Mouse (Mus musculus): ENCODE measurements around the gene Pih1d3.

Pih1d3 gene

GRCm38 (mm10) chr1:31222564-31222963 lies at the start of gene Pih1d3, which contains the start of gene 4931428L18Rik:
Gene Pih1d3 (plus strand): TSS chr1:31222838.
Gene 4931428L18Rik (minus strand): TSS chr1:31222684.
- DNase-seq = no peak

- no peak for DNase-seq
Measured at GRCm38 (mm10) chr1:31175401-31175800, 47.2 kb upstream of the Pih1d3 start.

GRCm38 (mm10) chr1:31176101-31176500 lies 46.5 kb upstream of the Pih1d3 start, which contains the start of gene Lgsn:
Gene Lgsn (plus strand): TSS chr1:31176401.
- DNase-seq = no peak

- DNase-seq = no peak
Measured at GRCm38 (mm10) chr1:31178264-31178663, 44.4 kb upstream of the Pih1d3 start.

- DNase-seq = no peak
Measured at GRCm38 (mm10) chr1:31190237-31190866, 32.3 kb upstream of the Pih1d3 start.

- DNase-seq = no peak
Measured at GRCm38 (mm10) chr1:31195633-31196032, 27.0 kb upstream of the Pih1d3 start.

GRCm38 (mm10) chr1:31196959-31197358 lies 25.7 kb upstream of the Pih1d3 start:
- no peak for DNase-seq

- DNase-seq = no peak
Measured at GRCm38 (mm10) chr1:31203771-31204170, 18.9 kb upstream of the Pih1d3 start.

- DNase-seq = no peak
Measured at GRCm38 (mm10) chr1:31205346-31205745, 17.3 kb upstream of the Pih1d3 start.

GRCm38 (mm10) chr1:31205770-31206169 lies 16.9 kb upstream of the Pih1d3 start:
- DNase-seq = no peak

GRCm38 (mm10) chr1:31210144-31210543 lies 12.5 kb upstream of the Pih1d3 start:
- DNase-seq = peak; percentile 77

- no peak for DNase-seq
Measured at GRCm38 (mm10) chr1:31214831-31215230, 7.8 kb upstream of the Pih1d3 start.

GRCm38 (mm10) chr1:31220599-31221250 lies 1.9 kb upstream of the Pih1d3 start:
- DNase-seq = no peak

GRCm38 (mm10) chr1:31233319-31234036 lies 10.8 kb downstream of the Pih1d3 start:
- peak; percentile 83 for DNase-seq

GRCm38 (mm10) chr1:31260218-31260923 lies 37.7 kb downstream of the Pih1d3 start:
- DNase-seq = no peak

Measured in retina, postnatal 1 day (tissue).